Comparison of ENCODE assay signal across 9 mouse cellular contexts in genomic region chr10:12549261-12549660, GRCm38 (mm10).
DNase-seq lines count a peak whose midpoint lies in the region; ATAC-seq and TF ChIP-seq lines count a peak whose summit lies in the region.
"Had no signal": no experiment of that assay in that cellular context is flagged by ENCODE, and none has a peak within 500 bp of the region (broad histone marks: within the 10 kb centered on the region; RNA-seq: fewer than 3 reads in every experiment).

No protein-coding gene starts in this region.

- no peak overlapping the region for H3K4me2 ChIP-seq in hindbrain, embryonic 16.5 days (ENCODE audit: low read length)
- peak overlapping the region; percentile 60 for H3K4me2 ChIP-seq in lung, postnatal 0 days (replicated peaks; ENCODE audit: low read depth, low read length)
- H3K4me2 ChIP-seq in embryonic facial prominence, embryonic 14.5 days (ENCODE audit: low read depth, low read length): peak overlapping the region; percentile 76; the same call in 1 of the 2 replicates
- peak overlapping the region; percentile 69; the same call in 1 of the 2 replicates for H3K4me2 ChIP-seq in liver, postnatal 0 days (ENCODE audit: low read depth, low read length)

- H3K9me3 ChIP-seq in hindbrain, embryonic 10.5 days: no peaks in the 10 kb centered on the region
- no peaks in the 10 kb centered on the region for H3K9me3 ChIP-seq in hindbrain, embryonic 16.5 days (ENCODE audit: control insufficient read depth, low read length)
- H3K9me3 ChIP-seq in lung, postnatal 0 days (ENCODE audit: low read length): no peaks in the 10 kb centered on the region
- no peaks in the 10 kb centered on the region for H3K9me3 ChIP-seq in embryonic facial prominence, embryonic 14.5 days (ENCODE audit: control insufficient read depth, low read length)
- no peaks in the 10 kb centered on the region for H3K9me3 ChIP-seq in liver, postnatal 0 days (ENCODE audit: low read length)

- no peak overlapping the region for H3K9ac ChIP-seq in hindbrain, embryonic 16.5 days (ENCODE audit: low read depth, low read length)
- no peak overlapping the region for H3K9ac ChIP-seq in lung, postnatal 0 days (replicated peaks; ENCODE audit: low read depth)
- no peak overlapping the region for H3K9ac ChIP-seq in embryonic facial prominence, embryonic 14.5 days (ENCODE audit: low read depth, low read length)
- no peak overlapping the region for H3K9ac ChIP-seq in liver, postnatal 0 days (replicated peaks)

- no peak for DNase-seq in hindbrain, embryonic 10.5 days (ENCODE audit: low spot score)
- no peak for DNase-seq in lung, postnatal 0 days (ENCODE audit: low spot score)
- DNase-seq in lung, postnatal 25 days (ENCODE audit: low spot score): no peak
- DNase-seq in embryonic facial prominence, embryonic 14.5 days (ENCODE audit: low spot score): no peak
- DNase-seq in liver, postnatal 0 days: no peak
- DNase-seq: cerebellum, adult 9-10 months had no signal

- no peak overlapping the region for H3K27ac ChIP-seq in hindbrain, embryonic 10.5 days
- no peak overlapping the region for H3K27ac ChIP-seq in hindbrain, embryonic 16.5 days (ENCODE audit: low read depth, low read length)
- H3K27ac ChIP-seq in lung, postnatal 0 days (ENCODE audit: low read length): no peak overlapping the region
- H3K27ac ChIP-seq in embryonic facial prominence, embryonic 14.5 days (replicated peaks; ENCODE audit: low read depth, low read length): no peak overlapping the region
- no peak overlapping the region for H3K27ac ChIP-seq in liver, postnatal 0 days (ENCODE audit: low read depth)

- TF ChIP-seq CTCF in lung, postnatal 0 days (IDR thresholded peaks at IDR 0.05): no peak
- TF ChIP-seq CTCF in liver, postnatal 0 days (IDR thresholded peaks at IDR 0.05; ENCODE audit: low read depth): no peak

- no peaks in the 10 kb centered on the region for H3K27me3 ChIP-seq in hindbrain, embryonic 10.5 days (ENCODE audit: insufficient read depth, poor library complexity, severe bottlenecking)
- no peaks in the 10 kb centered on the region for H3K27me3 ChIP-seq in hindbrain, embryonic 16.5 days (replicated peaks; ENCODE audit: control insufficient read depth, insufficient read depth, low read length)
- no peaks in the 10 kb centered on the region for H3K27me3 ChIP-seq in lung, postnatal 0 days (replicated peaks; ENCODE audit: insufficient read depth, low read length)
- no peaks in the 10 kb centered on the region for H3K27me3 ChIP-seq in embryonic facial prominence, embryonic 14.5 days (replicated peaks; ENCODE audit: control insufficient read depth, insufficient read depth, low read length)
- H3K27me3 ChIP-seq in liver, postnatal 0 days (ENCODE audit: insufficient read depth, low read length): no peaks in the 10 kb centered on the region

- WGBS in hindbrain, embryonic 10.5 days: 14% methylated on average over 5 of the region's 5 CpGs
- WGBS in hindbrain, embryonic 16.5 days: 16% methylated on average over 5 of the region's 5 CpGs
- WGBS in lung, postnatal 0 days: 38% methylated on average over 5 of the region's 5 CpGs
- 27% methylated on average over 5 of the region's 5 CpGs for WGBS in embryonic facial prominence, embryonic 14.5 days
- 37% methylated on average over 5 of the region's 5 CpGs for WGBS in liver, postnatal 0 days (ENCODE audit: insufficient replicate concordance)

- H3K36me3 ChIP-seq in hindbrain, embryonic 10.5 days: no peaks in the 10 kb centered on the region
- no peaks in the 10 kb centered on the region for H3K36me3 ChIP-seq in hindbrain, embryonic 16.5 days (ENCODE audit: control insufficient read depth, insufficient read depth, low read length)
- 0 out of 2 replicates have a peak, but pooled peaks cover 3% of the 10 kb centered on the region for H3K36me3 ChIP-seq in lung, postnatal 0 days (ENCODE audit: insufficient read depth, low read length)
- H3K36me3 ChIP-seq in embryonic facial prominence, embryonic 14.5 days (ENCODE audit: control insufficient read depth, insufficient read depth, low read length): no peaks in the 10 kb centered on the region
- no peaks in the 10 kb centered on the region for H3K36me3 ChIP-seq in liver, postnatal 0 days (replicated peaks; ENCODE audit: insufficient read depth, low read length)

- H3K4me3 ChIP-seq in hindbrain, embryonic 10.5 days: 0 out of 2 replicates have a peak overlapping the region, but pooled peaks have one; percentile 51
- no peak overlapping the region for H3K4me3 ChIP-seq in hindbrain, embryonic 16.5 days (ENCODE audit: low read length)
- no peak overlapping the region for H3K4me3 ChIP-seq in lung, postnatal 0 days (ENCODE audit: low read depth, low read length)
- no peak overlapping the region for H3K4me3 ChIP-seq in embryonic facial prominence, embryonic 14.5 days (ENCODE audit: low read depth, low read length)
- no peak overlapping the region for H3K4me3 ChIP-seq in liver, postnatal 0 days (ENCODE audit: low read depth, low read length)
- H3K4me3 ChIP-seq: myocyte had no signal

- peaks cover 75% of the 10 kb centered on the region for H3K4me1 ChIP-seq in hindbrain, embryonic 10.5 days (replicated peaks)
- H3K4me1 ChIP-seq in hindbrain, embryonic 16.5 days (ENCODE audit: control insufficient read depth, insufficient read depth, low read depth, low read length): peaks cover 18% of the 10 kb centered on the region
- peaks cover 8% of the 10 kb centered on the region; the same call in 1 of the 2 replicates for H3K4me1 ChIP-seq in lung, postnatal 0 days (ENCODE audit: insufficient read depth, low read depth, low read length)
- H3K4me1 ChIP-seq in embryonic facial prominence, embryonic 14.5 days (ENCODE audit: control insufficient read depth, insufficient read depth, low read length): peaks cover 41% of the 10 kb centered on the region
- H3K4me1 ChIP-seq in liver, postnatal 0 days (ENCODE audit: insufficient read depth): peaks cover 5% of the 10 kb centered on the region; the same call in 1 of the 2 replicates

- TF ChIP-seq EP300 in lung, postnatal 0 days (IDR thresholded peaks at IDR 0.05): no peak
- no peak for TF ChIP-seq EP300 in liver, postnatal 0 days (IDR thresholded peaks at IDR 0.05; ENCODE audit: low read depth)

- ATAC-seq in hindbrain, embryonic 16.5 days: no peak
- ATAC-seq in lung, postnatal 0 days: no peak
- no peak for ATAC-seq in embryonic facial prominence, embryonic 14.5 days (ENCODE audit: low read depth)
- no peak for ATAC-seq in liver, postnatal 0 days
- ATAC-seq in megakaryocyte progenitor cell, adult 5-6 weeks (replicated peaks; ENCODE audit: poor library complexity): no peak
